30 mouse cellular contexts compared by ENCODE assay signal in genomic region chr7:141164397-141164796, GRCm38 (mm10). TPM values are rescaled to one million over a fixed set of nuclear protein-coding genes. Genes with fewer than 3 reads are reported as not detected.
DNase-seq lines count a peak whose midpoint lies in the region; ATAC-seq and TF ChIP-seq lines count a peak whose summit lies in the region.
"Had no signal": no experiment of that assay in that cellular context is flagged by ENCODE, and none has a peak within 500 bp of the region (broad histone marks: within the 10 kb centered on the region; RNA-seq: fewer than 3 reads in every experiment).

No protein-coding gene starts in this region.

- 0 out of 2 replicates have a peak overlapping the region, but pooled peaks have one; percentile 20 for H3K9ac ChIP-seq in liver, embryonic 12.5 days
- no peak overlapping the region for H3K9ac ChIP-seq in liver, embryonic 11.5 days (ENCODE audit: low read depth, low read length)
- no peak overlapping the region for H3K9ac ChIP-seq in stomach, embryonic 15.5 days
- H3K9ac ChIP-seq: embryonic facial prominence, embryonic 12.5 days; forebrain, embryonic 15.5 days; hindbrain, embryonic 15.5 days; limb, embryonic 15.5 days; midbrain, embryonic 15.5 days had no signal

- no peak for ATAC-seq in liver, embryonic 12.5 days
- ATAC-seq in liver, embryonic 11.5 days (replicated peaks; ENCODE audit: low FRiP score): no peak
- ATAC-seq in stomach, embryonic 15.5 days (ENCODE audit: insufficient read depth, low FRiP score, low read depth): no peak
- ATAC-seq: CD4-positive, CD25-positive, alpha-beta regulatory T cell, adult 4 months; forebrain, embryonic 15.5 days; inflammation-experienced regulatory T-cells, adult 6 months; midbrain, embryonic 15.5 days had no signal

- peaks cover 68% of the 10 kb centered on the region for H3K36me3 ChIP-seq in heart, embryonic 10.5 days
- peaks cover 70% of the 10 kb centered on the region for H3K36me3 ChIP-seq in liver, embryonic 12.5 days
- H3K36me3 ChIP-seq in liver, embryonic 11.5 days (ENCODE audit: control insufficient read depth, insufficient read depth, low read length): peaks cover 45% of the 10 kb centered on the region
- peaks cover 49% of the 10 kb centered on the region for H3K36me3 ChIP-seq in stomach, embryonic 15.5 days

- TF ChIP-seq POLR2A in bone marrow macrophage, adult 2 months (IDR thresholded peaks at IDR 0.05; ENCODE audit: borderline replicate concordance, low read depth, low read length): no peak

- H3K4me1 ChIP-seq in heart, embryonic 10.5 days: peaks cover 29% of the 10 kb centered on the region
- peaks cover 30% of the 10 kb centered on the region for H3K4me1 ChIP-seq in liver, embryonic 12.5 days
- H3K4me1 ChIP-seq in liver, embryonic 11.5 days (replicated peaks; ENCODE audit: control insufficient read depth, insufficient read depth, low read length): peaks cover 22% of the 10 kb centered on the region
- peaks cover 41% of the 10 kb centered on the region for H3K4me1 ChIP-seq in bone marrow macrophage, adult 2 months (ENCODE audit: control insufficient read depth, insufficient read depth, low read length)
- peaks cover 35% of the 10 kb centered on the region for H3K4me1 ChIP-seq in stomach, embryonic 15.5 days

- WGBS in heart, embryonic 10.5 days: 93% methylated on average over 7 of the region's 7 CpGs
- 89% methylated on average over 7 of the region's 7 CpGs for WGBS in liver, embryonic 12.5 days (ENCODE audit: insufficient replicate concordance)
- 93% methylated on average over 7 of the region's 7 CpGs for WGBS in liver, embryonic 11.5 days
- WGBS in stomach, embryonic 15.5 days: 90% methylated on average over 7 of the region's 7 CpGs

- no peaks in the 10 kb centered on the region for H3K9me3 ChIP-seq in heart, embryonic 10.5 days
- no peaks in the 10 kb centered on the region for H3K9me3 ChIP-seq in liver, embryonic 12.5 days (replicated peaks)
- no peaks in the 10 kb centered on the region for H3K9me3 ChIP-seq in liver, embryonic 11.5 days (ENCODE audit: control insufficient read depth, low read length)
- no peaks in the 10 kb centered on the region for H3K9me3 ChIP-seq in stomach, embryonic 15.5 days
- H3K9me3 ChIP-seq: embryonic facial prominence, embryonic 12.5 days; forebrain, embryonic 10.5 days; forebrain, embryonic 15.5 days; hindbrain, embryonic 15.5 days; limb, embryonic 10.5 days; limb, embryonic 15.5 days; midbrain, embryonic 10.5 days; midbrain, embryonic 15.5 days had no signal

- H3K27me3 ChIP-seq in heart, embryonic 10.5 days (ENCODE audit: insufficient read depth, poor library complexity, severe bottlenecking): no peaks in the 10 kb centered on the region
- no peaks in the 10 kb centered on the region for H3K27me3 ChIP-seq in liver, embryonic 12.5 days (replicated peaks)
- H3K27me3 ChIP-seq in liver, embryonic 11.5 days (replicated peaks; ENCODE audit: control insufficient read depth, insufficient read depth, low read length): no peaks in the 10 kb centered on the region
- no peaks in the 10 kb centered on the region for H3K27me3 ChIP-seq in stomach, embryonic 15.5 days (replicated peaks)
- H3K27me3 ChIP-seq: embryonic facial prominence, embryonic 12.5 days; forebrain, embryonic 15.5 days; hindbrain, embryonic 15.5 days; limb, embryonic 15.5 days; midbrain, embryonic 15.5 days had no signal

- no peak overlapping the region for H3K4me3 ChIP-seq in heart, embryonic 10.5 days
- no peak overlapping the region for H3K4me3 ChIP-seq in liver, embryonic 12.5 days
- no peak overlapping the region for H3K4me3 ChIP-seq in liver, embryonic 11.5 days (ENCODE audit: low read depth, low read length)
- no peak overlapping the region for H3K4me3 ChIP-seq in bone marrow macrophage, adult 2 months (ENCODE audit: insufficient read depth, low read length)
- H3K4me3 ChIP-seq in stomach, embryonic 15.5 days (replicated peaks): no peak overlapping the region
- H3K4me3 ChIP-seq: embryonic facial prominence, embryonic 12.5 days; forebrain, embryonic 10.5 days; forebrain, embryonic 15.5 days; hindbrain, embryonic 15.5 days; limb, embryonic 10.5 days; limb, embryonic 15.5 days; midbrain, embryonic 10.5 days; midbrain, embryonic 15.5 days had no signal

- peak; percentile 71 for DNase-seq in heart, embryonic 10.5 days (ENCODE audit: low spot score)
- no peak for DNase-seq in heart, postnatal 36 days
- DNase-seq in liver, embryonic 11.5 days (ENCODE audit: low spot score): no peak
- no peak for DNase-seq in cerebellum, adult 18-20 months
- no peak for DNase-seq in adrenal gland, adult 2 months
- DNase-seq: cerebellum, adult 8-10 months; embryo, embryonic 11 days; kidney, adult 8-10 months; layer of hippocampus, adult 9-11 months; right cerebral cortex, postnatal 25 days; thymus, adult 2 months; thymus, postnatal 36 days had no signal

- intact Hi-C loops in heart, postnatal 36 days (cut with DNase I): no loop called here

- H3K27ac ChIP-seq in heart, embryonic 10.5 days: no peak overlapping the region
- H3K27ac ChIP-seq in liver, embryonic 12.5 days: 0 out of 2 replicates have a peak overlapping the region, but pooled peaks have one; percentile 33
- no peak overlapping the region for H3K27ac ChIP-seq in liver, embryonic 11.5 days (ENCODE audit: low read depth, low read length)
- H3K27ac ChIP-seq in bone marrow macrophage, adult 2 months (ENCODE audit: insufficient read depth, low read depth, low read length): peak overlapping the region; percentile 83
- H3K27ac ChIP-seq in stomach, embryonic 15.5 days: peak overlapping the region; percentile 61
- H3K27ac ChIP-seq: embryonic facial prominence, embryonic 12.5 days; forebrain, embryonic 10.5 days; forebrain, embryonic 15.5 days; hindbrain, embryonic 15.5 days; kidney, postnatal 0 days; limb, embryonic 10.5 days; limb, embryonic 15.5 days; midbrain, embryonic 10.5 days; midbrain, embryonic 15.5 days had no signal

- TF ChIP-seq CTCF in bone marrow macrophage, adult 2 months (IDR thresholded peaks at IDR 0.05; ENCODE audit: low read depth, low read length): no peak

- H3K4me2 ChIP-seq in liver, embryonic 12.5 days: no peak overlapping the region
- no peak overlapping the region for H3K4me2 ChIP-seq in liver, embryonic 11.5 days
- H3K4me2 ChIP-seq in stomach, embryonic 15.5 days: 0 out of 2 replicates have a peak overlapping the region, but pooled peaks have one; percentile 13
- H3K4me2 ChIP-seq: embryonic facial prominence, embryonic 12.5 days; forebrain, embryonic 15.5 days; hindbrain, embryonic 15.5 days; limb, embryonic 15.5 days; midbrain, embryonic 15.5 days had no signal

RNA-seq across cellular contexts. Expression of gene Rnh1, which starts 8.3 kb away (rescaled TPM):
- polyA plus RNA-seq in heart, embryonic 10.5 days (2016; fragmentation: Nextera tagmentation; extraction: Ambion mirVana): 103 and 105 TPM in 2 replicates
- total RNA-seq in heart, postnatal 36 days (2021): 10 to 100 TPM; 66.8 to 67.8 TPM
- 55.0 and 65.0 TPM in 2 replicates for polyA plus RNA-seq in liver, embryonic 12.5 days (2016; fragmentation: Nextera tagmentation; extraction: Ambion mirVana)
- polyA plus RNA-seq in liver, embryonic 11.5 days (2014; fragmentation: Nextera tagmentation; extraction: Ambion mirVana): 91.2 and 93.7 TPM in 2 replicates
- 131 and 141 TPM in 2 replicates for polyA plus RNA-seq in bone marrow macrophage, adult 2 months (2012; ENCODE audit: insufficient read depth, insufficient read length, missing spikeins)
- polyA plus RNA-seq in stomach, embryonic 15.5 days (2015; fragmentation: Nextera tagmentation; extraction: Ambion mirVana): 206 and 215 TPM in 2 replicates
- total RNA-seq in adrenal gland, adult 2 months (2021): 100 to 1,000 TPM; 301 to 302 TPM
- polyA plus RNA-seq in adrenal gland, adult 2 months (2012; rRNA removed): 214 and 394 TPM in 2 replicates

RNA-seq across cellular contexts. Expression of gene Hras, which starts 29.4 kb away (rescaled TPM):
- 89.6 and 92.6 TPM in 2 replicates for polyA plus RNA-seq in heart, embryonic 10.5 days (2016; fragmentation: Nextera tagmentation; extraction: Ambion mirVana)
- 100 to 1,000 TPM in 1 of 2 experiments, 10 to 100 TPM in 1; 97.9 to 104 TPM for total RNA-seq in heart, postnatal 36 days (2021)
- polyA plus RNA-seq in liver, embryonic 12.5 days (2016; fragmentation: Nextera tagmentation; extraction: Ambion mirVana): 124 and 125 TPM in 2 replicates
- polyA plus RNA-seq in liver, embryonic 11.5 days (2014; fragmentation: Nextera tagmentation; extraction: Ambion mirVana): 112 and 118 TPM in 2 replicates
- polyA plus RNA-seq in bone marrow macrophage, adult 2 months (2012; ENCODE audit: insufficient read depth, insufficient read length, missing spikeins): 29.7 and 36.1 TPM in 2 replicates
- 113 and 123 TPM in 2 replicates for polyA plus RNA-seq in stomach, embryonic 15.5 days (2015; fragmentation: Nextera tagmentation; extraction: Ambion mirVana)
- total RNA-seq in adrenal gland, adult 2 months (2021): 10 to 100 TPM; 65.5 to 99.1 TPM
- 41.8 and 47.1 TPM in 2 replicates for polyA plus RNA-seq in adrenal gland, adult 2 months (2012; rRNA removed)

RNA-seq across cellular contexts. Expression of gene Lrrc56, which starts 29.6 kb away (rescaled TPM):
- polyA plus RNA-seq in heart, embryonic 10.5 days (2016; fragmentation: Nextera tagmentation; extraction: Ambion mirVana): 3.3 and 6.7 TPM in 2 replicates
- total RNA-seq in heart, postnatal 36 days (2021): 1 to 10 TPM; 2.8 to 4.0 TPM
- 16.4 and 17.9 TPM in 2 replicates for polyA plus RNA-seq in liver, embryonic 12.5 days (2016; fragmentation: Nextera tagmentation; extraction: Ambion mirVana)
- 20.8 and 20.9 TPM in 2 replicates for polyA plus RNA-seq in liver, embryonic 11.5 days (2014; fragmentation: Nextera tagmentation; extraction: Ambion mirVana)
- polyA plus RNA-seq in bone marrow macrophage, adult 2 months (2012; ENCODE audit: insufficient read depth, insufficient read length, missing spikeins): 3.4 and 4.1 TPM in 2 replicates
- 5.4 and 7.2 TPM in 2 replicates for polyA plus RNA-seq in stomach, embryonic 15.5 days (2015; fragmentation: Nextera tagmentation; extraction: Ambion mirVana)
- total RNA-seq in adrenal gland, adult 2 months (2021): 1 to 10 TPM; 6.3 to 8.0 TPM
- polyA plus RNA-seq in adrenal gland, adult 2 months (2012; rRNA removed): 8.0 and 8.7 TPM in 2 replicates

RNA-seq across cellular contexts. Expression of gene Ptdss2, which starts 42.2 kb away (rescaled TPM):
- polyA plus RNA-seq in heart, embryonic 10.5 days (2016; fragmentation: Nextera tagmentation; extraction: Ambion mirVana): 87.8 and 91.1 TPM in 2 replicates
- total RNA-seq in heart, postnatal 36 days (2021): 10 to 100 TPM; 25.8 to 36.2 TPM
- polyA plus RNA-seq in liver, embryonic 12.5 days (2016; fragmentation: Nextera tagmentation; extraction: Ambion mirVana): 159 and 164 TPM in 2 replicates
- polyA plus RNA-seq in liver, embryonic 11.5 days (2014; fragmentation: Nextera tagmentation; extraction: Ambion mirVana): 134 and 147 TPM in 2 replicates
- polyA plus RNA-seq in bone marrow macrophage, adult 2 months (2012; ENCODE audit: insufficient read depth, insufficient read length, missing spikeins): 20.7 and 21.5 TPM in 2 replicates
- 58.6 and 60.7 TPM in 2 replicates for polyA plus RNA-seq in stomach, embryonic 15.5 days (2015; fragmentation: Nextera tagmentation; extraction: Ambion mirVana)
- total RNA-seq in adrenal gland, adult 2 months (2021): 10 to 100 TPM; 27.7 to 37.9 TPM
- 38.2 and 41.7 TPM in 2 replicates for polyA plus RNA-seq in adrenal gland, adult 2 months (2012; rRNA removed)

RNA-seq across cellular contexts. Expression of gene Ano9, which starts 46.8 kb away (rescaled TPM):
- polyA plus RNA-seq in heart, embryonic 10.5 days (2016; fragmentation: Nextera tagmentation; extraction: Ambion mirVana): 0.42 and 0.97 TPM in 2 replicates
- total RNA-seq in heart, postnatal 36 days (2021): under 1 TPM; 0.14 to 0.33 TPM
- polyA plus RNA-seq in liver, embryonic 12.5 days (2016; fragmentation: Nextera tagmentation; extraction: Ambion mirVana): 0.15 and 0.19 TPM in 2 replicates
- 0.09 and 0.41 TPM in 2 replicates for polyA plus RNA-seq in liver, embryonic 11.5 days (2014; fragmentation: Nextera tagmentation; extraction: Ambion mirVana)
- not detected in 2 replicates for polyA plus RNA-seq in bone marrow macrophage, adult 2 months (2012; ENCODE audit: insufficient read depth, insufficient read length, missing spikeins)
- 16.2 and 20.5 TPM in 2 replicates for polyA plus RNA-seq in stomach, embryonic 15.5 days (2015; fragmentation: Nextera tagmentation; extraction: Ambion mirVana)
- under 1 TPM in 1 of 2 experiments, not detected in 1; 0.17 TPM for total RNA-seq in adrenal gland, adult 2 months (2021)
- polyA plus RNA-seq in adrenal gland, adult 2 months (2012; rRNA removed): 0.17 and 0.25 TPM in 2 replicates
- total RNA-seq: gastrocnemius, adult 8-10 months; hematopoietic stem cell, adult 5-6 weeks; left cerebral cortex, postnatal 10 days; neutrophil, adult 5-6 weeks had no signal
- polyA plus RNA-seq: CD4-positive, CD25-positive, alpha-beta regulatory T cell, adult 4 months; inflammation-experienced regulatory T-cells, adult 6 months had no signal

Comparison
In these comparisons a context has a peak if more than half of its experiments do, and no peak if none do; other contexts are left out.
1. H3K27ac ChIP-seq: peak in liver, embryonic 12.5 days (single experiment), bone marrow macrophage, adult 2 months (single experiment) and stomach, embryonic 15.5 days (single experiment); none in heart, embryonic 10.5 days (single experiment) and liver, embryonic 11.5 days (single experiment).